Mouse (Mus musculus): ENCODE data around the gene Hpgds.

The Hpgds gene

GRCm38 (mm10) chr6:65144621-65145205 lies at the start of gene Hpgds:
Gene Hpgds (minus strand): TSS chr6:65144908.
- peak; percentile 24 for DNase-seq

GRCm38 (mm10) chr6:65164977-65165376 lies 20.3 kb upstream of the Hpgds start:
- DNase-seq = no peak

GRCm38 (mm10) chr6:65164137-65164536 lies 19.4 kb upstream of the Hpgds start:
- DNase-seq = no peak

DNA sequence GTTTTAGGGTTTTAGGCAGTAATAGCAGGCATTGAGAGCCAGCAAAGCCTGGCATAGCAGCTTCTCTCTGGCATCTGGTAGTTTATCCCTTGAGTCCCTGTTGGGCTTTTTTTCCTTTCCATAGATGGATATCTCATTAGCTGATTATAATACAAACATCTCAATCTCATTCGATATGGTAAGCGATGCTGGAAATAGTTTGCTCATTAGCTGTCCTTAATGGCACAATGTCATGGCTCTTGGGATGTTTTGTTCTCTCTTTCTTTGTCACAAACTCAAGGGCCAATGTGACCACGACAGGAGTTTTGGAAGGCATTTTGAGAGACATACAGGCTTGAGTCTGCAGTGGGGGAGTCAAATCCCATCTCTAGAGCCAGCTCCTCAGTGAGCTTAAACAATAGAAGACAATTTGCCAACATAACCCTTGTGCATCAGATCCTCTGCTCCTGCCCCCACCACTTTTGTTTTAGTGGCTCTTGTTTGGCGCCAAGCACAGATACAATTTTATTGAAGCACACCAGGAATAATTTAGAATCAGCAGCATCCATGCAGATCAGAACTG lies 14.8 kb upstream of the Hpgds start:
- DNase-seq = no peak

GRCm38 (mm10) chr6:65157042-65157441 lies 12.3 kb upstream of the Hpgds start:
- DNase-seq = no peak

- no peak for DNase-seq
Observed at GRCm38 (mm10) chr6:65153570-65153969, 8.9 kb upstream of the Hpgds start.

DNA sequence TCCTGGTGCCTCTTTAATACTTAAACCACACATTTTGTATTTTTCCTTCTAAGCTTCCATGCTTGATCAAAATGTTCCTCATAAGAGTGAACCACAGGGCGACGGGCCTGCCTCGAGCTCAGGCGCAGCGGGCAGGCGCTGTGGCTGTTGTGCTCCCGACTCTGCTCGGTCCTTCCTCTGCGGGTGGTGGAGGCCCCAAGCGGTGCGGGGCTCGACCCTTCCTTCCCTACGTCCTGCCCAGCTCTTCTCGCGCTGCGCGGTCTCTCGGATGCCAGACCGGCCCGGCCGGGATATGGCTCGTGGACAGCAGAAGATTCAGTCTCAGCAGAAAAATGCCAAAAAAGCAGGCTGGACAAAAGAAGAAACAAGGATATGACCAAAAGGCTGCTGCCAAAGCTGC lies 6.0 kb upstream of the Hpgds start:
- no peak for DNase-seq

DNA sequence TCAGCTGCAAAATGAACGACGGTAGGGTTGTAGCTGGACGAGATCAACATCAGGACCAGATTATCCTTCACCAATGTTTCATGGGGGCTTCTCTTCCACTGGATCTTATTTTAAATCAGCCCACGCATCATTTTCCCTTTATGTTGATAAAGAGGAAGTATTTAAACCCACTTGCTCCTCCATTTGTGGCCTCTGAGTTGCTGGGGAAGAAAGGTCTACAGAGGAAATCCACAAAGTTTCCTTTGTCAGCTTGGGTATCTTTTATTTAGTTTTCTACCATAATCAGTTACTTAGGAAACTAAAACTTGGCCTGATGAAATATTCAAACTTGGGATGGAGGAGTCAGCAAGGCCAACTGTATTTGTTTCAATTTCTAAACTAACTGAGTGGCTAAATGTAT lies 1.7 kb upstream of the Hpgds start:
- no peak for DNase-seq

DNA sequence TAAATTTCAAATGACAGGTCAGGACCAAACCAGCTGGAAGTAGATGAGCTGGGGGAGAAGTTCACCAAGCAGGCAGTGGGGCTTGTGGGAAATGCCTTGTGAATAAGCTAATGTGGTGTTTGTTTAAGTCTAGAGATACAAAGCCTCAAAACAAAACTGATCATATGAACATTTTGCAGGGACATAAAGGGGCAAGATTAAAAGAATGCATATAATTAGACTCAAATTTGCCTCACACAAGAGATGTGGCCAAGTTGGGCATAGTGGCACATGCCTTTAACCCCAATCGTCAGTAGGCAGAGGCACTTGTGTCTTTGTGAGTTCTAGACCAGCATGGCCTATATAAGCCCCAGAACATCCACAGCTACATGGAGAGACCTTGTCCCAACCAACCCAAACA lies 2.4 kb downstream of the Hpgds start:
- no peak for DNase-seq

GRCm38 (mm10) chr6:65140750-65141243 lies 3.9 kb downstream of the Hpgds start:
- no peak for DNase-seq

DNA sequence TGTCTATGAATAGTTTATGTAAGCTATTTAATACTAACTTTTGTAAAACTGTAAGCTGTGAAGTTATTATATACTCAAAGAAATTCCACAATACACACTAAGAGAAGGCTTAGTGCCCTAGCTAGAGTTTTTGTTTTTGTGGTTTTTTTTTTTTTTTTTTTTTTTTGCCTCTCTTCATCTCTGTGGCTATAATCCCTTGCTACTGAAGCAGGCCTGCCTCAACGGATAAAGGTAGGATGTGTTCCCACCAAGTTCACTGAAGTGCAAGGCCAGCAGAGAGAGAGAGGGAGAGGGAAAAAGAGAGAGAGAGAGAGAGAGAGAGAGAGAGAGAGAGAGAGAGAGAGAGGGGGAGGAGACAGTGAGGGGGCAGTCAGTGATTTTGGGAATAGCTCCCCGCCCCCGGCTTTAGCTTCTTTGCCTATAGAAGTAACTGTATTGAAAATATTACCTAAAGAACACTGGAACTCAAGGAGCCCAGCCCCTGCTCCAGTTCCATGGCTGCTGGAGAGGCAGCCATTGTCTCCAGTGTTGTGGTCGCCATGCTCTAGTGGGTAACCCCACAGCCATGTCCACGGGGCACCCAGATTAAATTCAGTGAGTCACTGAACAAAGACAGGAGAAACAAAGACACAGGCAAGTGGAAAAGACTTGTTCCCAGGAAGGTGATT lies 4.5 kb downstream of the Hpgds start:
- DNase-seq = no peak

GRCm38 (mm10) chr6:65138243-65138642 lies 6.5 kb downstream of the Hpgds start:
- no peak for DNase-seq

- DNase-seq = no peak
Observed at GRCm38 (mm10) chr6:65137802-65138201, 6.9 kb downstream of the Hpgds start.

GRCm38 (mm10) chr6:65132376-65132775 lies 12.3 kb downstream of the Hpgds start:
- DNase-seq = no peak

DNA sequence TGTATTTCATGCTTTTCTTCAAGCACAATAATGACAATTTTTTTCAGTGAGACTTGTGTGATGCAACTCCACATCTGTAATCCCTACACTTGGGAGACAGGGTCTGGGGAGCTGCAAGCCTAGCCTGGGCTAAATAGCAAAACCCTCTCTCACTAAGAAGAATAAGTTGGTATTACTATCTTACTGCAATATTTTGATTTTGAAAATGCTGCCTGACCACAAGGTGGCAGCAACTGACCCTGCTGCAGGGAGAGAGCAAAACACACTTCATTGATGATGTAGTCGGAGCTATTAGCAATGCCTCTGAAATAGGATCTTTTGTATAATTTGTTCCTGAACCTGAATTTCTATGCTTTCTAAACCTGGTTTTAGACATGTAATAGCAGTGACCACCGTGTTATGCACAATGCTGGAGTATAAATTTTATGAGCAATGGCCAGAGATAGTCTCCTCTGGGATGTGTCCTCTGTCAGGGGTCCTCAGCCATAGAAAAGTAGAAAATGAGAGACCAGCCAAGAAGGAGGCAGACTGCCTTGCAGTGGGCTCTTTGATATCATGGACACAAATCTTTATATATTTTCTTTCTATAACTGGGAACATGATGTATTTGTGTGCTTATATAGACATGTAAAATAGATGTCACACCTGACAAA lies 18.5 kb downstream of the Hpgds start:
- peak in 1 of 2 experiments; percentile 15 for DNase-seq

DNA sequence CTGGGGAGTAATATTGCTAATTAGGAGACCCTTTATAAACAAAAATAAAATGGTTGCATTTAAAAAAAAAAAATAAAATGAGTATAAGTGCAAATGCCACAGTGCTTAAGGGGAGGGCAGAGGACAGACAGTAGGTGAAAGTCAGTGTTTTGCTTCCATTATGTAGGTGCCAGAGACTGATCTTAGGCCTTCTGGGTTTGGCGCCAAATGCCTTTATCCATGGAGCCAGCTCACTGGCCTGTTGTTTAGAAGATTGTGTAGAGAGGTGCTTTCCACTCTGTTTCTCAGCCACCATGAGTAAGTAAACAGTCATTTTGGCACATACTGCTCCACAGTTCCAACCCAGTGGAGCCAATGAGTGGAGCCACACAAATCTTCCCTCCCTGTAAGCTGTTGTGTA lies 27.2 kb downstream of the Hpgds start:
- no peak for DNase-seq

GRCm38 (mm10) chr6:65114902-65115301 lies 29.8 kb downstream of the Hpgds start:
- DNase-seq = peak in 1 of 2 experiments; percentile 3

DNA sequence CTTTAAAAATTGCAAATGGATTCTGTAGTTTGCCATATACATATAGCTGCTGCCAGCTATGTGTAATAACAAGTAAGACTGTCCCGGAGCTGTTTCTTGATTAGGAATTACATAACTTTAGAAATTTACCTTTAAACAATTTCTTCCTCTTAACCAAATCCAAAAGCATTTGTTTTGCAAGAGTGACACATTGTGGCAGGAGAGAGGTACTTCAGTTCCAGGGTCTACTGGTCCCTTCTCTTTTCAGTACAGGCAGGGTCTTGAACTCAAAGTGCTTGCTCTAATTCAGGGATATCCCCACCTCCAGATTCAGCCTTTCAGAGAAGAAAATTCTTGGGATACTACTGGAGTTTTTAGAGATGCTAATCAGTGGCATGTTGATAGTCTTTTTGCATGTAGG lies 65.6 kb downstream of the Hpgds start:
- no peak for DNase-seq

DNA sequence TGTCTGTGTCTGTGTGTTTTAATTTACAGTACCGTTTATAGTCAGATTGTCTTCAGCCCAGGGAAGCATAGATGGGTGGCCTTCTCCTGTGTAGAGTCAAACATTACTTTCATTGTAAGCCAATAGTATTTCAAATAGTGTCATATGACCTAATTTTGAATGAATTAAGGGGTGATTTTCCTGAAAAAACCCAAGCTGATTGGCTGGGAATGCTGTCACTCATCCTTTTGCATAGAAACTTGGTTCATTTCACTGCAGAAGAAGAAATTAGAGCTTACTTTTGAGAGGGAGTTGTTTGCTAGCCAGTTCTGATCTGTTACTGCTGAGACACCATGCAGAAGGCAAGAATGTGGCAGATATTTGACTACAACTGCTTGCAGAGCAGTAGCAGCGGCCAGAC lies 69.5 kb downstream of the Hpgds start:
- DNase-seq = no peak
